Mouse (Mus musculus) bone marrow macrophage, adult 2 months (primary cell): ENCODE results near the gene Mcrs1.
"Not testable (repeated sequence)": the region's sequence is repeated elsewhere in the genome, so short reads cannot be mapped to it uniquely, and the experiment has no call there.

ENCODE experiments used
- CTCF ChIP-seq: IDR thresholded peaks from 2 replicates; pipeline ENCODE4 v1.5.1; 2012; ENCODE audit warnings: low read depth, mild to moderate bottlenecking, low read length, moderate library complexity
- POLR2A ChIP-seq: IDR thresholded peaks from 2 replicates; pipeline ENCODE4 v1.6.1; 2012; ENCODE audit warnings: mild to moderate bottlenecking, low read depth, low read length, borderline replicate concordance

- not testable (repeated sequence) for TF ChIP-seq CTCF, POLR2A
Measured at GRCm38 (mm10) chr15:99251111-99251510, 650 bp downstream of the Mcrs1 start.
